In the genomic region with DNA sequence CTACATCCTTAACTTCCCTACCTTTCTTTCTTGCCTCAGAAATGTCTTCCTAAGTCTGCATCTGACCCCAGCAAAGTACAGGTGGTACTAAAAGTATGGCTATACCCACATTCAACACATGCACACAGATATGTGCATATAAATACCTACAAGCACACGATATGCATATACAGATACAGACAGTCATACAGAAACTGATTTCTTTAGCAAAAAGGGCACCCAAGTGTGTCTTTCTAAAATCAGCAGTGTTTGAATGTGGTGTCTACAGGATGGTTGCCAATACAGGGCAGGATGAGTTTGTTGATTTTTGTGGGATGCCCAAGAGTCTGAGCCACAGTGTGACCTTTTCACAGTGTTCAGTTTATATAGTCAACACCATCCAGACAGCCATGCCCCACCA, we compare ENCODE assay signal across 17 mouse cellular contexts.
DNase-seq lines count a peak whose midpoint lies in the region; ATAC-seq lines count a peak whose summit lies in the region.
"Had no signal": no experiment of that assay in that cellular context is flagged by ENCODE, and none has a peak within 500 bp of the region (broad histone marks: within the 10 kb centered on the region; RNA-seq: fewer than 3 reads in every experiment).

No protein-coding gene starts in this region.

- peak; percentile 56 for ATAC-seq in CD4-positive, CD25-positive, alpha-beta regulatory T cell, adult 4 months
- peak; percentile 25 for ATAC-seq in activated CD4-positive, CD25-positive, alpha-beta regulatory T cell, adult 4 months
- ATAC-seq in monocyte, adult 5-6 weeks (replicated peaks; ENCODE audit: insufficient number of reproducible peaks, low FRiP score, low TSS enrichment, poor library complexity, severe bottlenecking), result no peak
- ATAC-seq: forebrain, embryonic 15.5 days; hindbrain, embryonic 16.5 days had no signal

- peak; percentile 19 for DNase-seq in naive thymus-derived CD4-positive, alpha-beta T cell, adult 2 months (ENCODE audit: low read depth)
- DNase-seq in kidney, postnatal 36 days, result no peak
- no peak for DNase-seq in thymus, postnatal 4 days
- DNase-seq: adrenal gland, adult 8-10 months; adrenal gland, postnatal 25 days; cerebellum, adult 11-12 months; cerebellum, adult 8-10 months; cerebellum, postnatal 10 days; cerebellum, postnatal 36 days; embryo, embryonic 11 days; gastrocnemius, postnatal 10 days; heart, adult 11 months had no signal
